Mouse (Mus musculus) adrenal gland, postnatal 14 days (tissue): ENCODE data around the gene Nfia. TPM values are rescaled to one million over a fixed set of nuclear protein-coding genes. Genes with fewer than 3 reads are reported as not detected.

Source experiments
- DNase-seq: peaks from one replicate; pipeline ENCODE4 v3.0.0; 2021; ENCODE audit warnings: mixed read lengths
- total RNA-seq: library from RNA; stranded (reverse); gene quantifications from 2 replicates; pipeline ENCODE4 v1.2.3, GENCODE M21; 2021

Gene Nfia
- total RNA-seq, 1 experiment from 2014 or later: 201 TPM

DNA sequence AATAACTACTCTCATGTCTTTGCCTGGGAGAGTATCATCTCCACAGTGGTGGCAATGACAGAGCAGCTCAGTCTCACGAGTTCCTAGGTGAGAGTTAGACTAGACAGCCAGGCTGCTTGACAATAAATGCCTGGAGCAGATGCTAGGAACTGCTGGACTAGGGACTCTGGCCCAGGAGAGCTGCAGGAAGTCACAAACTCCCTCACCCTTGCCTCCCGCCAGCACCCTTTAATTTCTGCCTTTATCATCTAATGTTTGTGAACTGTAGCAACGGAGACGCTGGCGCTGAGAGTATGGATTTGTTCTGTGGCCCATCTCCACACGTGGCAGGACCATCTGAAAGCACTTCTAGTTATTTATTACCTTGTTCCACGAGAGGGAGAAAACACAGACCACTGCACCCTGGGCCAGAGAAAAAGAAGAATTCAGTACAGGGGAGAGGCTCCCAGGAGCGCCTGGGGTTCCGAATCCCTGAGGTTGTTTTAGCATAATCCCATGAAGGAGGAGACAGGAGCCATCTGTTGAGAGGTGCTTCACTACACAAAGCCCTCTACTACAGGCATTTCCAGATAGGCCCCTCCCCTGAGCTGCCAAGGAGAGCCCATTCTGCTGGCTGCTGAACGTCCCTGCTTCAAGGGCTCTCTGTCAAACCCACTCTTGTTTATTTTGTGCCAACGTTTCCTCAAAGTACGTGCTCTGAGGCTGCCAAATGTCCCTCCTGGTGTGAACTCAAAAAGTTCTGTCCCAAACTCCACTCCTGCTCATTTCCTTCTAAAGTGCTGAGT is 231.0 kb downstream of the Nfia start:
- peak; percentile 46 for DNase-seq

DNA sequence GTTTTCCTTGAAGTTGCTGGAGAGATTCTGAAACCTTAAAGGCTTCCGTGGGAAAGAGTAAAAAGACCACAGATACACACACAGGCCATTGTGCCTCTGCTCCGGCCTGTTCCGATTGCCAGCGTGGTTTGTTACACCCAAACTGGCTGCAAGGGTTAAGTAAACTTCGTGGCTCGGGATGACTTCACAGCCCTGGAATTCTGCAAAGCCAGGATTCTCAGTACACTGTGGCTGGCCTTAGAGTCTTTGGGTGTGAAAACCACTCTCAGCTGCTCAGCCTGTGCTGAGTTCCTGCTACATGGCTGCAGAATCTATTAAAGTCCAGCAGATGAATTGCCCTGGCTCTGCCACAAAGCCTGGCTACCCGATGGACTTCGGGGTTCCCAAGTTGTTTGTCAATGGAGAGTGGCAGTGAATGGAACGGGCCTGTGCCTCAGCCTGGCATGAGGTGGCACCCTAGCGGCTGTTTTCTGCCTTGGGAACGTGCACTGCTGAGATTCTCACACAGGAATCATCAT is 231.6 kb downstream of the Nfia start:
- peak; percentile 88 for DNase-seq

GRCm38 (mm10) chr4:98004986-98005385 is 232.5 kb downstream of the Nfia start:
- DNase-seq: no peak

DNA sequence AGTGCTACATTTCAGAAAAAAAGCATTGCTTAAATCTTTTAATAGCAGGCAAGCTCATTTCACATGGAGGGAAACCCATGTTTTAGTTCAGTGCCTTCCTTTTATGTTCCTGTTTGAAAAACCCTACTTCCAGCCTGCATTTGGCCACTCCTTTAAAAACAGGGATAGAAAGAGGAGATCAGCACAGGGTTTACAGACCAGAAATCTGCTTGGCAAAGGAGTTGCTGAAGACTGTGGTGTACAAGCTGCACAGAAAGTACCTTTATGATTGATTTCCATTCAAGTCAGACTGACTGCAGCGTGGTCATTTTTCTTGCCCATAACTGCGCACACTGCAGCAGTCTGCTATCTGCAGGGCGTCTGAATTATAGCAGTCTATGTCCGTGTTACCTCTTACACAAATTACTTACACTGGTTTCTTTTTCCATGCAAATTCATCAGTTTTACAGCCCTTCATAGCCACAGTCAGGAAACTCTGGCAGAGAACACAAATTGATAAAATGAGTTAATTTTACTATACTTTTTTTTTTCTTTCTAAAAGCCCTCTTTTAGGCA is 236.4 kb downstream of the Nfia start:
- DNase-seq: no peak

DNA sequence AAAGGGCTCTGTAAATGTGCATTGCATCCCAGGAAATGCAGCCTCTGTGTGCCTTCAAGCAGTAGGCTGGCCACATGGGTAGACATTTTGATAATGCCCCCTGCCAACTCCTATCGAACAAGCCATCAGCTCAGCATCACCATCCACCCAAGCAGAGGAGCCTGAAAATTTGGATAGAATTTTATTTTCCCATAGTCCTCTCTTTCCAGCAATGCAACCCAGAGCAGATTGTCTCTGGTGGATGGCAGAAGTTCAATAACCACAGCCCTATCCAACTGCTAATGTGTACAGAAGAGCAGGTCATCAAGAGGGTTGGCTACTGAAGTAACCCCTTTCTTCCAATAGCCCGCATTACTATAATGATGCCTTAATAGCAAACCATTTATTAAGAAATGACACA is 237.4 kb downstream of the Nfia start:
- no peak for DNase-seq

DNA sequence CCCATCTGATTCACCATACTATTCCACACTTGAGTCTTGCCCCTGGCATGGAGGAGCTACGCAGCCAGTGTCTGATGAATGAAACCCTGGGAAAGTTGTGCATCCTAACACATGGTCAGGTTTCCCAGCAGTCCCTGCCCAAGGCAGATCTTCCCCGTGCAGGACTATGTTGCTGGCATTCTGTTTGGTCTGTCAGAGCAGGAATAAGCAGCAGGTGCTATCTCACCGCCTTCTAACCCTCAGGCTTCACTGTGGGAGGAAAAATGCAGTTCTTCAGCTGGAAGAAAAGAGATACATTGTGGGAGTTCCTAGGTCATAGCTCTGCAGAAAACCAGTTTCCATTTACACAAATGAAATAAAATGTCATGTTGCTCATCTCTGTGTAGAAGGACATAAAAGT is 247.3 kb downstream of the Nfia start:
- no peak for DNase-seq

DNA sequence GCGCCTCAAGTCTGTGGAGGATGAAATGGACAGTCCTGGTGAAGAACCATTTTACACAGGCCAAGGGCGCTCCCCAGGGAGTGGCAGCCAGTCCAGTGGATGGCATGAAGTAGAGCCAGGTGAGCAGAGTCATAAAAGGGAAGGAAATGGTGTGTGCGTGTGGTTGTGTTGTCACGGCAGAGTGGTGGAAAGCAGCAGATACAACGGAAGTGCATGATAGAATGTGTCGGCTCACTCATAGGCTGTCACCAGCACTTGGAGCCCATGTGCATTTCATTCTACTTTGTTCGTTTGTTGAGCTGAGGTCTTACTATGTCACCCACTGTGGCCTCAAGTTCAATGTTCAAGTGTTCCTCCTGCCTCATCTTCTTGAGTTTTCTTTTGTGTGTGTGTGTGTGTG is 248.3 kb downstream of the Nfia start:
- no peak for DNase-seq

DNA sequence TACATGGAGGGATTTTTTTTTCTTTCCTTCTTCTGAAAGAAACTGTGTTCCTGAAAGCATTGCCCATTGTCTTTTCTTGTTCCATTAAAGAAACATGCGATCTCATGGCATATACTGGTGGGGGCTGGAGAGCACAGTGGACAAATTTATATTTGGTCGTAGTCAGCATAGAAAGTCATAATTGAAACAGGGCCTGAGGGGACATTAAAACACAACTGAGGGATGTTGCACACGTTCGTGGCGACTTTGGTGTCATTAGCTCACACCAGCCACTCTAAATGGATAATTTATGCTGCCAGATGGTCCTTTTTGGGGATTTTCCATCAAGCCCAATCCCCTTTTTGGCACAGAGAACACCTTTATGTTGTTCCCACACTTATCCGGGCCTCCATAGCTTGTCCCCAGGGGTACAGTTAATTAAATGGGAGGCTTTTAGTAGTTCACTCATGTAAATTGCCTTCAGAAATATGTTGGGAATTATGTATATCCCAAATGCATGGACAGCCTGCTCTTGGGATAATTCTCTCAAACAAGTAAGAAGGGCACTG is 250.8 kb downstream of the Nfia start:
- no peak for DNase-seq

DNA sequence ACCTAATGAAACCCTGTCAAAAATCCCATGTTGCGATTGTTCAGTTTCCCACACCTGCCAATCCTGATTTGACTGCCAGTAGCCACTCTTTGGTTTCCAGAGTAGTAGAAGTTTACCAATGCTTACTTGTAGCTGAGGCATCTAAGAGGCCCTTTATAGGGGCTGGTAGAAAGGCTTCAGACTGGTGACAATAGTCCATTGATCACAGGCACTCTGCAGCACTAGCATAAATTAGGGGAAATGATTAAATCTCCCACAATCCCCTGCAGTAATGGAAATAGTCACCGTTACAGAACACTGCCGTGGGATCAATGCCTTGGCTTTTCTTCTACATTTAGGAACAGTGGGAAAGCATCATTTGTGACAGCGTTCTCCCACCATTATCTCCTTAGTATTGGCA is 254.9 kb downstream of the Nfia start:
- DNase-seq: no peak

- no peak for DNase-seq
These were observed 259.3 kb downstream of the Nfia start for GRCm38 (mm10) chr4:98031871-98032270.

DNA sequence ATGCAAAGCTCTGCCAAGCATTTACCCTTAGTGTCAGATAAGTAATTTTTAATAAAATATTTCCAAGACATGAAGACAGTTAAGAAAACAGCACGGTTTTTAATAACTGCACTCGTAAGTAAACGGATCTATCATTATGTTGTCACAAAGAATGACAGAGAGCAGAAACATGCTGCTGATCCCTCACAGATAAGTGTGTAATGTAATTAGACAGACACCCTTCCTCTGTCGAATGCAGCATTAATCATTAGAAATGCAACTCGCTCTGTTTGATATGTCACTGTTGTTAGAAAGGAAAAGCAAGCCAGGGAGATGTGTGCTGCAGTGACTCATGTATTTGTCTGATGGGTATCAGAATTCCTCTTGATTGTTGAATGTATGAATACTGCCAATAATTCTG is 259.8 kb downstream of the Nfia start:
- DNase-seq: no peak

DNA sequence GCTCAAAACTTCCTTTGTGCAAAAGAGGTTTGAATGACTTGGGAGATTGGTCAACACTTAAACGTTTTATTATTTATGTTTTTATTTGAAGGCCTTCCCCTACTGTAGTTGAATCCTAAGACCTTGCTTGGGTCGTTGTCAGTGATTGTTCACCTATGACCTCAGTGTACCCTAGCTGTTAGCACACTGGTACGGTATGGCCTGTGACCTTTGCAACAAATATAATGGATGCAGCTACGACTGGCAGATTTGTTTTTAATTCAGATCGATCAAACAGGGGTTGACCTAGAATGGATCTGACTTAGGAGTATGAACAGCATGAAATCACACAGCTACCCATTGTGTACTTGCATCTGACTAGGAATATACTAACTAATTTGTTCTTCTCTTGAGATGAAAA is 266.6 kb downstream of the Nfia start:
- DNase-seq: no peak

GRCm38 (mm10) chr4:98040179-98040578 is 267.6 kb downstream of the Nfia start:
- DNase-seq: no peak

DNA sequence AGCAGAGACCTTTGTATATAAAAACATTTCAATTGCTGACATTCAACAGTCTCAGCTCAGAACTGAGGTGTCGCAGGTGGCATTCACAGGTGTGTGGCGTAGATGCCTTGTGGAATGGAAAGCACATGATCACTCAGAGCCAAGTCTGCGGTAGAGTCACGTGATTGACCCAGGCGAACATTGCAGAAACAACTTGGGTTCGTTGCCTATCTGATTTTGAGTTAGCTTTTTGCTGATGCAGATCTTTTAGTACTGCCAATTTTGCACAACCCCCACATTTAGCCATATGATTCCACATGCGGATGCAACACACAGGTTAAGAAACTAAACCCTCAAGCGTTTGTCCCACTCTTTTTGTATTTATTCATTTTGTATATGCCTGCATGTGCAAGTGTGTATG is 272.1 kb downstream of the Nfia start:
- DNase-seq: no peak

- DNase-seq: no peak
These were observed 274.8 kb downstream of the Nfia start for GRCm38 (mm10) chr4:98047369-98047768.

DNA sequence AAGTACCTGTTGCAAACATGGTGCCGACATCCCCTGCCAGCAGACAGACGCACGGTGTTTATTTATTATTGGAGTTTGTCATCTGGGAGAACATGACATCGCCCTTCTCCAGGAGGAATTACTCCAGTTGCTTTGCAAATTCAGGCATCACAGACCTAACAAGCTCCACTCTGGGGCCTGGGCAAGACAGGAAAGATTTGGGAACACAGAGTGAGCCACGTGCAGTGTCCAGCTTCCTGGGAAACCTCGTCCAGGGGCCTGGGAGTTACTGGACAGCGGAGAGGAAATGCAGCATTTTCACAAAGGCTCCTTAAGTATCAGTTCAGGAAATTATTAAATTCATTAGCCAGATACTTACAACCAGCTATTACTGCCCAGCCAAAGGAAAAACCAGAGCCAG is 277.1 kb downstream of the Nfia start:
- DNase-seq: no peak

GRCm38 (mm10) chr4:98050003-98050620 is 277.6 kb downstream of the Nfia start:
- no peak for DNase-seq

DNA sequence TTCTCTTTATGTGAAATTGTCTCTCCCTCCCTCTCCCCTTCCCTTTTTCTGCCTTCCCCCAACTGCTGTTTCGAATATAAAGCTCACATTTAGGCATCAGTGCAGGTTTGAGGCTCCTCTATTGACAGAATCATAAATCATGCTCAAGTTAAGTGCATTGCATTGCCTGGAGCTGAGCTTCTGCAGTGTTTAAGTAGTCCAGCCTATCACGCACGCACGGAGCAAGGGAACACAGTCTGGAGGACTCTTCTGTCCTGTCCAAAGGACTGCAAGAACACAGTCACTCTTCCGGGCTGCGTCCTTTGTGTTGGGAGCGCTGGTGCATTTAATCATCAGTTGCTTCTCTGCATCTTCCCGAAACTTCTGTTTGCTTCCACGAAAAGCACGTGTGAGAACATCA is 278.2 kb downstream of the Nfia start:
- no peak for DNase-seq

DNA sequence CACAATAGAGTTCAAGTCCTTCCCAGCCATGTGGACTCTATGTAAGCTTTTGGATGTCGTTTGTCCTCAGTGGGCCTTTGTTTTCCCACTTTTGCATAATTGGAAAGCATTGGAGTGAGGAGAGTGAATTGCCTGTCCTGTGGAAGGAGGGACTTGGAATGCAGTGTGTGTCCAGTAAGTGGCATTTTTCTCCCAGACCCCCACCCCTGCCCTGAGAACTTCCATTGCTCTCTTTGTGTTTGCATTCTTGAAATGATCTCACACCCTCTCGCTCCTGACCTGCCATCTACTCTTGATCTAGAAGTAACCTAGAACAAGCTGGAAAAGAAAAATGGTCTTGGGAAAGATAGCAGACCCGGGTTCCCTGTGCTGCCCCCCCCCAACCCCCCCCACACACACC is 278.8 kb downstream of the Nfia start:
- DNase-seq: no peak

DNA sequence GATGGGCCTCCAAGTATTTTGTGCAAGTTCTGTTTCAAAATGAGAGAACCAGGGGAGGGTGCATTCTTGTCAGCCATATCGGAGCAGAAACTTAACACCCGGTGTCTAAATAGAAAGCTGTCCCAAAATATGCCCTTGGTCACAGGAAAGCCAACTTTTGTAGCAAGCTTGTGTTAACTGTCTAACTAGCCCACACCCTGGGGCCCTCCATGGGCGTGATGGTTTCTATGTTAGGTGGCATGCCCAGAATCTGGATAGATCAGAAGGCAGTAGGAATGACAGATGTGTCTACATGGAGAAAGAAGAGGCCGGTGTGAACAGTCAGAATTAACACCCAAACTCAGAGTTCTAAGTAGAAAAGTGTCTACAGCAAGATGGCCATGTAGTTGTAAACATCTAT is 282.5 kb downstream of the Nfia start:
- DNase-seq: no peak

DNA sequence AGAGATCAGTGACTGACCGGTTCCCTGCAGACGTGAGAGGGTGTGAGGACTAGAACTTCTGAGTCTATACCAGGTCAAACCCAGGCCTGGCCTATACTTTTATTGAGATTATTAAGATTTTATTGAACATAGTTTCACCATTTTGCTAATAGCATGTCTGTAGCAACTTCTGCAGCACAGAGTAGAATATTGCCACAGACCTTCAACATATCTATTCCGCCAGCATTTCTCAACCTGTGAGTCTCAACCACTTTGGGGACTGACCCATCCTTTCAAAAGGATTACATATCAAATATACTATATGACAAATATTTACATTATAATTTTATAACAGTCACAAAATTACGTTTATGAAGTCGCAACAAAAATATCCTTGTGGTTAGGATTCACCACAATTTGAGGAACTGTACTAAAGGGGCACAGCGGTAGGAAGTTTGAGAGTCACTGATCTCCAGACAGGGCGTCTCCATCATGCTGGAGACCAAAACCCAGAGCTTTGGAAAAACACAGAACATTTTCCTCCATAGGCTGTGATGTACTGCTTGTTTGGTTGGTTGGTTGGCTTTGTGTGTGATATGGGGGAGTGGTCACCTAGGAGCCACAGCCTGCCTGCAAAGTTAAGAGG is 284.0 kb downstream of the Nfia start:
- no peak for DNase-seq

DNA sequence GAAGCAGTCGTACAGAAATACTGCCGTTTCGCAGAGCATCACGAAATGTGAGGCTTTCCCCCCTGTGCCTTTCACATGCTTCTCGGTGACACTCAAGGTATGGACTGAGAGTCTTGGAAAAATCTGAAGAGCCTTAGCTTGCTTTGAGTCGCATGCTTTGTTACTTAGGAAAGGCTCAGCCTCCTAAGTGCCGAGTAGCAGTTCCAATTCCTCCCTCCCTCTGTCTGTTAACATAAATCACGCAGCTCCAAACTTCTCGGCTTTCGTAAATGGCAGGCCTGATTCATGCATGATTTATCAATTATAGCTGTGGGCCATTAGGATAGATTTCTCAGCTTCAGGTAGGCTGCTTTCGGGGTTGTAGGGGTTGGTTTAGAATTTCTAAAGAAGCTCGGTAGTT is 284.7 kb downstream of the Nfia start:
- DNase-seq: no peak

DNA sequence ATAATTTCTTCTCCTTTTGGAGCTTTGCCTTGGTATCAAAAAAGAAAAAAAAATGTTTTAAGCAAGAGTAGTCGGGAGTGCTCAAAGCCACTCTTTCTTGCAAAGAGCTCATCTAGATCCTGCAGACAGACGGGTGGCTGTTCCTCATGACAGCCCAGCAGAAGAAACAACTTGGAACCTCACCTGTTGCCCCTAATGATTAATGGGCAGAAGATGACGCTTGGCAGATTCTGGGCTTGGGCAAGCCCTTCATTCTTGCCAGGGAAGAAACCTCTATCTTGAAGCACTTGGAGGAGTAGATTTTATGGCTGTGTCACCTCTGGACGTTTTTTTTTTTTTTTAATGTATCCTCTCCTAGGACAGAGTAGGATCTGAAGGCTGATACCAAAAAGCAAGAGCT is 285.2 kb downstream of the Nfia start:
- no peak for DNase-seq
